Mouse (Mus musculus) kidney, adult 11 months (tissue): ENCODE results near the gene Myf5.

Source experiments
- DNase-seq: peaks from one replicate; pipeline ENCODE4 v3.0.0; 2022

Gene Myf5

DNA sequence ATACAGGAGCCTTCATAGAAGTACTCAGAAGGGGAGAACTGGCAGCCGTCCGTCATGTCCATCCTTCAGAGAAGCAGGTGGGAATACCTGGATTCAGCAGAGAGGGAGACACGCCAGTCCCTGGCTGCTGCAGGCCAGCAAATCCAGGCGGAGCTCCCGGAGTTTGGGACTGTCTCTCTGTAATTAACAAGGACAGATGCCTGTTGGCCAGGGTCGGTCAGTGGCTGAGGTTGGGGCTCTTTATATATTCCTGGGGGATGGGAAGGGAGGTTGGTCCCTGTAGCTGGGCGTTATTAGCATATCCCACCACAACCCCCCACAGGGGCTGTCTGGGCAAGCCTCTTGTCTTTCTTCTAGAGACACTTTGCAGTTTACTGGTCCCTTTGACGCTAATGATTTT, at the start of gene Myf5:
TSS of gene Myf5 (minus strand) at position 265 of the 400 bp plus-strand sequence.
- no peak for DNase-seq

DNA sequence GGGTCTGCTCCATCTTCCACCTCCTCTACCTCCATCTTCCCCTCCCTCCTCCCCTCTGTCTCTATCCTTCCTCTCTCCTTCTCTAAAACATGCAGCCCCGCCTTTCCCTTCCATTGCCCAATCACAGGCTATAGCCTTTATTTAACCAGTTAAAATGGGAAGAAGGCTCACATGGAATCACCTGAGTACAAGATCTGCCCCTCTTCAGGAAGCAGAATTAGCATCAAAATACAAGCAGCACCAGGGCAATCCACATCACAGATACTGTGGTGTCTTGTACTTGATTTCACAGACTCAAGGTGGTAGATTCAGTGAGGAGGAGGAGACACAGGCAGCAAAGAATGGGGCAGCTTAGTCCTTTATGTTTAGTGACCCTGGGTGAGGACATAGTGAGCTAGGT, 42.8 kb upstream of the Myf5 start:
- DNase-seq, result no peak

DNA sequence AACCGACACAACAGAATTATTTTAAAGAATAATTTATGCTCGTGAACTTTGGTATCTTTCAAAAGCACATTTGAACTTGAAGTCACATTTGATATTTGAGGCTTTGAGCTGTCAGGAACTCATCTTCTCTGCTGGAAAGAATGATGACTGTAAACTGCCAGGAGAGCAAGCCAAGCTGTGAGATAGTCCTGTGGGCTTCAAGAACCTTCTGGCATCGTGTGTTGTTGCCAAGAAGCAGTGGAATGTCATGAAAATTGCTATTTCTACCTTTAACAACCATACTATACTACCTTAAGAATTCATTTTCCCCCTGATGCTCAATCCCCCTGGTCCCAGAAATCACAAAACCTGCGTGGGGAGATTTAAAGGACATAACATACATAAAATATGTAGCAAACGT, 33.3 kb upstream of the Myf5 start:
- no peak for DNase-seq

DNA sequence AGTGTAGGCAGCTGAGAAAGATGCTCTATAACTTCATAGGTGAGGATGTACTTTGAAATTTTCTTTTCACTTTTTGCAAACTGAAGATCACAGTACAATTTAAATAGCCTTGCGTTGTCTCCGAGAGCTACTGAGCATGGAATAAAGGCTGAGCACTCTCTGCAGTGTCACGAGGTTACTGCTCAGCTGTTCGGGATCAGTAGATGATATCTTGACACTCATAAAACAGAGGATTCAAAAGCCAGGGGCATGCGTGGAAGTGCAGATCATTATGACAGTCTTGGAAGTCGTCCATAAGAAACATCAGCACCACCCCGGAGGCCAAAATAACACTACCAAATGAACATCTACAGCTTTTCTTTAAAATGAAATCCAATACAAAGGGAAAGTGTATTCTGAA, 30.7 kb upstream of the Myf5 start:
- DNase-seq, result no peak

DNA sequence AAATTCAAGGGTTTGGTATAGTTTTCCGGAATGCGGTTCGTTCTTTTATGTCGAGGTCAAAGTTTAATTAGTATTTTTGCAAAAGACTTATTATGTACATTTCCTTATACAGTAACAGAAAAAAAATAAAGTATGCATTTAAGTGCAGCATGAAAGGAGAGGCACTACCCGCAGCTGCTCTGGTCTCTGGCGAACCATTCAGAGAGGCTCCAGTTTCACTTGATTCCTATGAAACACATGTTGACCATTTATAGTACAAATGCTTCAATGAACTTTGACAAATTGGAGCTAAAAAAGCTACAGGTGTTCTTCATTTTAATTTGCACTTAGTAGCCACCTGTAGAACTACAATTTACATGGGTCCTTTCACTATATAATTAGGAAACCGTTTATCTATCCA, 28.8 kb upstream of the Myf5 start:
- DNase-seq, result no peak

DNA sequence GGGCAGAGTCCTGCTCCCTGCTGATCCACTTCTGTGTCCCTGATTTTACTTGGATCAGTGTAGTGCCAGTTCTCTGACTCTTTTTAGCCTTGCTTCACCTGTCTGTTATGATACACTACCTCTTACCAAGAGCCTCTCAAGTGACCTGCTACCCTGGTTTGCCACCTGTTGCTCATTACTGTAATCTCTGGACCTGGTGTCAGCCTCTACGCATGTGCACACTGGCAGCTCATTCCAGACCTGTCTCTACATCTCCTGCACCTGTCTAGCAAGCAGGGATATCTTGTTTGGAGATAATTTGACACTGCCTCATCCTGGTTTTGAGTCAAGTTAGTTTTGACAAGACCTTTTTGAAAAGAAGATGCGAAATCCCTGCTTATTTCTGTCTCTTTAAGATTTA, 20.5 kb upstream of the Myf5 start:
- no peak for DNase-seq

DNA sequence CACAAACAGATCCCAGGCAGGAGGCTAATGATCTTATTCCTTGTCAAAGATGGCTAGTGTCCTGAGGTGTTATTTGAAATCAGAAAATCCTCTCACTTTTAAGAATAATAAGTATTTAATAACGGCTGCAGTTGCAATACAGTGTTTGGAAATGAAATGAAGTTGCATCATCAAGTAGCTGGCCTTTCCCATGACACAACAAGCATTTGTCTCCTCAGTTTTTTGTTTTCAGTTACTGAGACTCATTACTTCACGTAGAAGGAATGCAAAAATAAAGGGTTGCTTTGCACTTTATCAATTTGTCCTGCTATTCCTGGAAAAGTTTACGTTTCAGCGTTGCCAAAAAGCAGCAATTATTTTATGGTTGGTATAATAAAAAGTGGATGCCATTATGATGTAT, 17.5 kb upstream of the Myf5 start:
- no peak for DNase-seq

DNA sequence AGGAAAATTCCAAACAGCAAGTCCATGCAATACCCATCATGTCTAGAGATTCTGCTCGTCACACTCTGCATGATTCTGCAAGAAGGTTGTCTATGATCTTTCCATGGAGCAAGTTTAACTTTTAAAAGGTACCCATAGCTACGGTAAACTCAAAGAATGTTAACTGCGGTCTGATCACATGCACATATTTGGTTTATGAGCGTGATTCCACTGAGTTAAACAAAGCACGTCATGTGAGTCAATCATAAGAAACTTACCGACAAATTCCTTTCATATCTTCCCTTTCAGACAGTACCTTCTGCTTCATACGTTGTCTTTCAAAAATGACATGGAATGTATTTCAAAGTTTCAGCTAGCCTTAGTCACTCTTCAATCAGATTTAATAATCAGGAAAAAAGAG, 16.3 kb upstream of the Myf5 start:
- no peak for DNase-seq

DNA sequence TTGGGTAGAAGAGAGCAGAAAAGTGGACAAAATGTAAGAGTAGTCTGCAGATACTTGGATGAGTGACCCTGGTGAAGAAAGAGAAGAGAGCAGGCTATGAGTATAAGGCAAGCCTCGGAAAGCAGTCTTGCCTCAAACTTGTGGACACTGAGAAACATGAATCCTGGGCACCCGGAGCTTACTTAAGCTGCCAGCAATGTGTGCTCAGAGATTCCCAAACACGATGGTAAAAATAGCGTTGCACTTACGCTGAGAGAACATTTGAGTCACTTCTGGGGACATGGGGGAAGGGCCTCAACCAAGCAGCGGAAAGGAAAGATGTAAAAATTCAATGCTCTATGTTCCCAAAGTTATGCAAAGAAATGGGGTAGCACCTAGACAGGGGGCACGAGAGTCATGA, 13.7 kb upstream of the Myf5 start:
- DNase-seq, result no peak

DNA sequence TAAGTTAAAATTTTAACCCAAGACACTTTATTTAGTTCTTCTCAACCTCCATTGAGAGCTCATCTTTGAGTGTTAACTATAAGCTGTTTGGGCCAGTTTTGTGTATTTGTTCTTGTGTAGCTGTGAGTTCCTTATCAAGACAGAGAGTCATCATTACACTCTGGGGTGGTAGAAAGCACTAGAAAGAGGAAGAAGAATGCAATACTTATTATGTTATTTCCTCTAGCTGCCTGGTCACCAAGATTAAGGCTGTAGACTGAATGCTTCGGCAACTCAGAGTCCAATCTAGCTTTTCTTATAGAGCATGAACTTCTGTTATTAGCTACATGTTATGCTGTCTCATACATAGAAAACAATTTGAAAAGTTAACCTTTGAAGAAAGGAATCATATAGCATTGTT, 10.5 kb upstream of the Myf5 start:
- no peak for DNase-seq

DNA sequence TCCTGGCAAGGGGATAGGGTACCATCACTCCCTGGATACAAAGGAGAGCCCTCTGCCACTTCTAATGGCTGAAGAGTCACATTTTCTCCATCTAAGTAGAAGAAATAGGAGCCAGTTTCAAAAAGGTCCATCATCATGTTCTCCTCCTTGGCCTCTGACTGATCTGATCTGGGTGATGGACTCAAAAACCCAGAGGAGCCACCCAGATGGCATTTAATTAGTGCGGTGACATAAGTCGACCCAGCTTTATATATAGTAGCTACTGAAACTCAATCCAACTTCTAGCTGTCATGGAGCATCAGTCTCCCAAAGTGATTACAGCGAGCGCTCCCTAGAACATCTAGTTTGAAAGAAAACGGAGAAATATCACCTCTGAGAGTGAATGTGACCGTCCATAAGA, 8.6 kb upstream of the Myf5 start, which contains the start of gene Myf6:
TSS of gene Myf6 (minus strand) at position 170 of the 400 bp plus-strand sequence.
- DNase-seq, result no peak

DNA sequence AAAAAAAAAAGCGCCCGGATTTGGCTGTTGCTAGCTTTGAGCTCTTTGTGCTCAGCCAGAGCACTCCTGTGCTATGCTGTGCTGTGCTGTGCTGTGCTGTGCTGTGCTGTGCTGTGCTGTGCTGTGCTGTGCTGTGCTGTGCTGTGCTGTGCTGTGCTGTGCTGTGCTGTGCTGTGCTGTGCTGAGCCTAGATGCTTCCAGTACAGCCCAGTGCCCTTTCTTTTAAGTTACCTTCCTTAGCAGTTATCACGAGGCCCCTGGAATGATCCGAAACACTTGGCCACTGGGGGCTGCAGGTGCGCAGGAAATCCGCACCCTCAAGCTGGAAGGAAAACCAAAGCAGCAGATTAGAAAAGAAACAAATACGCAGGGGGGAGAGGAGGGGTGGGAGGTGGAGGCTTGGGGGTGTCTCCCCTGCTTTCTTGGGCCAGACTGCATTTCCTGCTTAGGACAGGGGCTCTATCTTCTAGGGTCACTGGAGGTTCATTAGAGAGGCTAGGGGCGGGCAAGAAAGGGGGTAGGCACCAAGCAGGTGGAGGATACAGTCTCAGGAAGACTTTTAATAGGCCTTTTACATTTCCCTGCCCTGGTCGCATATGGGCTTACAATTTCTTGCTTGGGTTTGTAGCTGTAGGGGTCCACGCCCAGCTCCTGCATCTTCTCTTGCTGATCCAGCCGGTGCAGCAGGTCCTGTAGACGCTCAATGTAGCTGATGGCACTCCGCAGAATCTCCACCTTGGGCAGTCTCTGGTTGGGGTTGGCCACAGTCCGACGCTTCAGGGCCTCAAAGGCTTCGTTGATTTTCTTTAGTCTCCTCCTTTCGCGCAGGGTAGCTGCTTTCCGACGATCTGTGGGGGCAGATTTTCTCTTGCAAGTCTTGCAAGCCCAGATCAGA, 7.9 kb upstream of the Myf5 start:
- DNase-seq, result no peak

DNA sequence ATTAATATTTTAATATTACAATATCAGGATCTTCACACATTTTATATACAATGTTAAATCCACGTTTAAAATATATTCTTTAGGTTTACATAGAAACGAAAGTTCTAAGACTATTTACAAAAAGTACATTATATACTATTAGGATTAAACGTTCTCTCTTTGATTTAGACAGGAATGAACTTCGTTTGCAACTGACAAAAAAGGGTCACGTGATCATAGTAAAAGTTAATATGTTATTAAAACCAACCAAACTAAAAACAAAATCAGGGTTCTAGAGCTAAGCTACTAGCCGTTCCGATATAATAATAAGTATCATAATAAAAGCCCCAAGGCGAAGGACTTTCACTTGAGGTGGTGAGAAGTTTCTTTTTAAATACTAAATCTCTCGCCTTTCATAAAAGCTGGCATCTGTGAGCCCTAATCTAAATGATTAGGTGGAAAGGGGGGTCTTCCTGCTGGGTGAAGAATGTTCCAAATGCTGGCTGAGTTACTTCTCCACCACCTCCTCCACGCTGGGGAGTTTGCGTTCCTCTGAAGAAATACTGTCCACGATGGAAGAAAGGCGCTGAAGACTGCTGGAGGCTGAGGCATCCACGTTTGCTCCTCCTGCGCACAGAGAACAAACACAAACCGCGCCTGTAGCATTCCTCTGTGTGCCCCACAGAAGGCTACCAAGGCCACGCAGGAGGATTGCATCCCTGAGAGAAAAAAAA, 7.1 kb upstream of the Myf5 start:
- no peak for DNase-seq

DNA sequence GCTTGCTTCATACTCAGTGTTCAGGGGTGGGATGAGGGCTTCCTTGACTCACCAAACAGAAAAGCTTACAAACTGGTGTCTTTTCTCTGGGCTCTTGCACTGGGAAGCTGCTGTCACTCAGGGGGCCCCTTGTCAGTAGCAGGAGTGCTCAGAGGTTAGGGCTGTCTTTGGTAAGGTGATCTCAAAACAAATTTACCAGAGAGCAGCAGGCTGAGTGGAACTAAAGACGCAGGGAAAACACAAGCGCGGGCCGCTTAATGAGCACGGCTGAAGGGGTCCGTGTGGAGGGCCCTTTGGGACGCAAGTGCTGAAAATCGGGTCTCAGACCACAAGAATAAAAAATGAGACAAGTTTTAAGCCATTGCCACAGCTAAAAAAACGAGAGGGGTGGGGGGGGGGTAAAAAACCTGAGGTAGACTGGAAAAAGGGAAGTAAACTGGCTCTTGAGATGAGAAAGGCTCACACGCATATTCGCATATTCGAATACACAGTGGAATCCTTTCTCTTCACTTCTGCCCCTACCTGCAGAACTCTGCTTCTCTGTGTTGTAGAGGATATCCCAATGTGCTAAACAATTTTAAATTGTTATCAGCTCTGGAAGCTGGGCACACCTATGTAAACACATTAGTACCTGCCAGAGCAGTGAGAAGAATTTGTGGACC, 2.9 kb upstream of the Myf5 start:
- DNase-seq, result no peak

DNA sequence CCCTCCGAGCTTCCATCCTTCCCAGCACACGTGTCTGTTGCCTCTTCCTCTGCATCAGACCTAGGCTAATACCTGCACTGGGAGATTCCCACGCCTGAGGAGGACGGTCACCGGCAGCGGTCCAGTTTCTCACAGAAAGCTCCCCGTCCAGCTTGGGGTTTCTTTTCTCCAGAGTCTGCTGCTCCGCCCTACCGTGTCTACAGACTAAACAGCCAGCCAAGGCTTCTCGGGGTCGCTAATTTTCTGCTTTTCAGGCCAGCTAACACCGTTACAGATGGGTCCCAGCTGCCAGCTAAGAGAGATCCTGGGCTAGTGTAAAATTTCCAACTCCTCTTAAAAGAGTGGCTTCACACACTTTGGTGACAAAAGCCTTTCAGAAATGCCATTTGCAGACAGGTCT, 836 bp upstream of the Myf5 start:
- no peak for DNase-seq

DNA sequence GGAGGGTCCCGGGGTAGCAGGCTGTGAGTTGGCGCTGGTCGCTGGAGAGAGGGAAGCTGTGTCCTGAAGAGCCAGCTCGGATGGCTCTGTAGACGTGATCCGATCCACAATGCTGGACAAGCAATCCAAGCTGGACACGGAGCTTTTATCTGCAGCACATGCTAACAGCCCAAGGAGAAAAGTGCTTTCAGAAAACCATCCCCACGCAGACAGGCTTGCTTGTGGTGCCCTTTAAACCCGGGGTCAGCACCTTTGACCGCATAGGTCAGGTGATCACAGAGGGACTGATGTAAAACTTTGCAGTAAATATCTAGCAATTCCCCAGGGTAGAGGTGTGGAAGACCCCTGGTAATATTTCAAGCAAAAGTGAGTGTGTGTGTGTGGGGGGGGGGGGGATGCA, 1.9 kb downstream of the Myf5 start:
- no peak for DNase-seq

DNA sequence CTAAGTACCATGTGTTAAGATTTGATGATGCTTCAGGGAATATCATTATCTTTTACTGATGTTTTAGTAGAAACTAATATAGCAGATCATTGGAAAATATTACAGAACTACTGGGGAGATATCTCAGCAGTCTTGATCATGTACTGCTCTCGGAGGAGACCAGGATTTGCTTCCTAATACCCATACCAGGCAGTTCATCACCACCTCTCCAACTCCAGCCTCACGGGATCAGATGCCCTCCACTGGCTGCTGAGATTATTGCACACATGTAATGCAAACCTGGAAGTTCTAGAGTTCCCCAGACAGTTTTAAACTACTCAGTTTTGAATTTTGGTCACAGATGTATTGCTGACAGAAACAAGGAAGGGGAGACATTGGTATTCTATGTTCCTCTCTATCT, 12.4 kb downstream of the Myf5 start:
- DNase-seq, result no peak

DNA sequence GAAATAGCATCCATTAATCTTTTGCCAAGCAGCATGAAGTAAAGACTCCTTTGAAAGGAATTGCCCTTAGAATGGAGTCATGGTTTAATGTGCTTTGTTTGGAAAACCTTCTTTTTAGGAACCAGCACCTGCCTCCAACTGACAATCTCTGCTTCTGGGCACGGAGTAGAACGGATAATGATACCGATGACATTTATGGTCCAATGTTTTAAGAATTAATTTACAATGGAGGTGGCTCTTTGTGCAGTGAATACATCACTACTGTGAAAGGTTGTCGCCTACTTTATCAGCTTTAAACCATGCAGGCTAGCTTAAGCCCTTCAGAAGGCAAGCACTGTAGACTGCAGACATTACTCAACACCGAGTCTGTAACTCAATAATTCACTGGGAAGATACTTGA, 14.2 kb downstream of the Myf5 start:
- no peak for DNase-seq

DNA sequence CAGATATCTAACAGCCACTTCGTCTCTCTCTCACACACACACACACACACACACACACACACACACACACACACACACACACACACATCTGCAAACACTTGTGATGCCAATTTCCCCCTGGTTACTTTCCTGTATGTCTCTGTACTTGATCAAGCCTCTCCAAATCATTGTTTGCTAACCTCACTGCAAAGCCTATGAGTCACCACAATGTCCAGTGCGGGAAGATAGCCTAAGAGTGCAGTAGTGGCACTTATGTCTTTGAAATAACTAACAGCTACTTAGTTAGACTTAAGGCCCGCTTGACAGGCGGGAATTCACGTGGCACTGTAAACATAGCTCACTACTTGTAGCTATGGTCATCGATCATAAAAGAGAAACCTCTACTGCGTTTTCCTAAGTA, 18.1 kb downstream of the Myf5 start:
- DNase-seq, result no peak

DNA sequence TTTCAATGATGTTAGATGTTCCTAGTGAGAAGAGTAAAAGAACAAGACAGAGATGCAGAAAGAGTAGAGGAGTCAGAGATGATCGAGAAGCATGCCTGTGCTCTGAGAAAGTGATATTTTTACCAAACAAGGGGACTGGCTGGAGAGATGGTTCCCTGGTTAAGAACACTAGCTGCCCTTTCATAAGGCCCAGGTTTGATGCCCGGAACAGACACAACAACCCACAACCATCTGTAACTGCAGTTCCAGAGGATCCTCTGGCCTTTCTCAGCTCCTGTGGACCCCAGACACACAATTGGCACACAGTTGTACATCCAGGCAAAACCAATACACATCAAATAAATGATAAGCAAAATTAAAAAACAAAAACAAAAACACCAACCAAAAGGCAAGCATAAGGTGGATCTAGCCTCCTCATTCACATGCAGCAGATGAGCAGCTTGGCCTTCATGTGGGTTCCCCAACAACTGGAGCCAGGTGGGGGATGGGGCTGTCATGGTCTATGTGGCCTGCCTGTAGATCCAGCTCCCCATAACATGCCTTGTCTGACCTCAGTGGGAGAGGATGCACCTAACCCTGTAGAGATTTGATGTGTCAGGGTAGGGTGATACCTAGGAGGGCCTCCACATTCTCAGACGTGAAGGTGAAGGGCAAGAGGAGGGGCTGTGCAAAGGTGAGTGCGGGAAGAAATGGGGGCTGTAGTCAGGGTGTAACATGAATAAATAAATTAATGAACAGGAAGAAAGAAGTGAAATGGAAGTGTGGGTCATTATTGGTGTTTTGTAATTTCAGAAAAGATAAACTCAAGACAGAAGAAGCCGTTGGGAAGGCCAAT, 36.2 kb downstream of the Myf5 start:
- DNase-seq, result no peak

DNA sequence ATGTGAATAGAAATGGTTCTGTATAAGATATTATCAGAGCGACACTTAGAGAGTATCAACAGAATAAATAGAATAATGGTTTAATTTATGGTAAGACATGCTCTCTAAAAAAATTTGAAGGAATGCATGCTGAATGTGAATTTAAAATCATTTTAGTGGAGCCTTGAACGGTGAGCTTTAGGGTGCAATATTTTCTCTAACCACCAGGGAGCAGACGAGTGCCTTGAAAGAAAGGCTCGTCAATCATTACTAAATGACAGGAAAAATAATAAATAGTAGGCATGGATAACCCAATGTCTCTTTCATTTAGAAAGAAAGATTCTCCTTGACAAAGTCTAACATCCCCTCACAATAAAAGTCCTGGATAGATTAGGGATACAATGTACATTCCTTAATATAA, 43.2 kb downstream of the Myf5 start:
- DNase-seq, result no peak

DNA sequence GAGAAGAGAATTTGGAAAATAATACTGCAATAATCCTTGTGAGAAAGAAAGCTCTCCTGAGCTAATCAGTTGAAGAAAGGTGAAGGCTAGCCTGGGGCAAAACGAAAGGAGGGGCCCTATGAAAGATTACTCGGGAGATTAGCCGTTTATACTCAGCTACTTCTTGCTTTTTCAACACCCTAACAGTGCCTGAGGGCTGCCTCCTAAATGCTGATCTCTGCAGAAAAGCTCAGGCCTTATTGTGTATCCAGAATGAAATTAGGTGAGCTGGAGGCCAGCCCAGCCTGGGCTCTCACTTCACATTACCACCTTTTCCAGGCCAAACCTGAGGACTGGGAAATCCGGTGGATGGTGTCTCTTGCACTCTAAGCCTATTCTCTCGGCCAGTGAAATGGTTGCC, 49.0 kb downstream of the Myf5 start:
- DNase-seq, result no peak
